Mouse (Mus musculus) heart, adult 2 months (tissue): ENCODE measurements around the gene Cyth4.

Experiments
- CTCF ChIP-seq: fragments of 200-600 bp; IDR thresholded peaks from 2 replicates; pipeline ENCODE4 v1.8.1; 2022; ENCODE audit warnings: antibody characterized with exemption, mild to moderate bottlenecking, moderate library complexity
- EP300 ChIP-seq: fragments of 200-500 bp; IDR thresholded peaks from 2 replicates; pipeline ENCODE4 v1.6.1; 2011; ENCODE audit warnings: low read depth, low read length, control low read depth; ENCODE audit not compliant: insufficient read depth
- POLR2A ChIP-seq: fragments of 200-500 bp; IDR thresholded peaks from 2 replicates; pipeline ENCODE4 v1.6.1; 2011; ENCODE audit warnings: mild to moderate bottlenecking, low read depth, low read length, control low read depth; ENCODE audit not compliant: insufficient read depth

- TF ChIP-seq POLR2A: no peak
- TF ChIP-seq CTCF: no peak
- no peak for TF ChIP-seq EP300
Observed at GRCm38 (mm10) chr15:78664268-78664667, 67.4 kb downstream of the Cyth4 start.
